Mouse (Mus musculus) thymus, postnatal 25 days (tissue): ENCODE measurements around the gene Zfyve9.
A peak's percentile ranks its signal among the peaks of the same experiment; 100 is the strongest.
"Not testable (repeated sequence)": the region's sequence is repeated elsewhere in the genome, so short reads cannot be mapped to it uniquely, and the experiment has no call there.

ENCODE experiments used
- DNase-seq: peaks from one replicate; pipeline ENCODE4 v3.0.0; 2022

Gene Zfyve9

GRCm38 (mm10) chr4:108719349-108719748 lies 61.2 kb downstream of the Zfyve9 start, which contains the start of gene 3110021N24Rik:
Gene 3110021N24Rik (plus strand): TSS chr4:108719649.
- DNase-seq, result no peak

- DNase-seq, result no peak
Observed at GRCm38 (mm10) chr4:108708209-108708608, 72.4 kb downstream of the Zfyve9 start.

GRCm38 (mm10) chr4:108696934-108697333 lies 83.7 kb downstream of the Zfyve9 start:
- peak; percentile 1 for DNase-seq

GRCm38 (mm10) chr4:108691469-108691868 lies 89.1 kb downstream of the Zfyve9 start:
- DNase-seq, result no peak

- DNase-seq, result no peak
Observed at GRCm38 (mm10) chr4:108690479-108690878, 90.1 kb downstream of the Zfyve9 start.

GRCm38 (mm10) chr4:108687098-108687497 lies 93.5 kb downstream of the Zfyve9 start:
- not testable (repeated sequence) for DNase-seq

- DNase-seq, result no peak
Observed at GRCm38 (mm10) chr4:108686156-108686555, 94.4 kb downstream of the Zfyve9 start.

GRCm38 (mm10) chr4:108664407-108664806 lies 116.2 kb downstream of the Zfyve9 start:
- no peak for DNase-seq

GRCm38 (mm10) chr4:108638752-108639151 lies 141.8 kb downstream of the Zfyve9 start:
- DNase-seq, result peak; percentile 9

GRCm38 (mm10) chr4:108637721-108638120 lies 142.9 kb downstream of the Zfyve9 start:
- no peak for DNase-seq

- no peak for DNase-seq
Observed at GRCm38 (mm10) chr4:108635101-108635500, 145.5 kb downstream of the Zfyve9 start.

- DNase-seq, result no peak
Observed at GRCm38 (mm10) chr4:108634696-108635095, 145.9 kb downstream of the Zfyve9 start.

GRCm38 (mm10) chr4:108633703-108634102 lies 146.9 kb downstream of the Zfyve9 start:
- DNase-seq, result no peak

GRCm38 (mm10) chr4:108631616-108632015 lies 149.0 kb downstream of the Zfyve9 start:
- no peak for DNase-seq

GRCm38 (mm10) chr4:108630096-108630495 lies 150.5 kb downstream of the Zfyve9 start:
- DNase-seq, result no peak

GRCm38 (mm10) chr4:108629363-108629880 lies 151.2 kb downstream of the Zfyve9 start:
- no peak for DNase-seq

- no peak for DNase-seq
Observed at GRCm38 (mm10) chr4:108627066-108627465, 153.5 kb downstream of the Zfyve9 start.

- peak; percentile 18 for DNase-seq
Observed at GRCm38 (mm10) chr4:108621504-108621903, 159.1 kb downstream of the Zfyve9 start.

GRCm38 (mm10) chr4:108620536-108620935 lies 160.1 kb downstream of the Zfyve9 start:
- no peak for DNase-seq

GRCm38 (mm10) chr4:108619587-108620341 lies 160.8 kb downstream of the Zfyve9 start, which contains the start of gene Cc2d1b:
Gene Cc2d1b (plus strand): TSS chr4:108619940.
- peak; percentile 92 for DNase-seq

GRCm38 (mm10) chr4:108619165-108619564 lies 161.4 kb downstream of the Zfyve9 start:
- DNase-seq, result no peak

- no peak for DNase-seq
Observed at GRCm38 (mm10) chr4:108618586-108618985, 162.0 kb downstream of the Zfyve9 start.

- DNase-seq, result no peak
Observed at GRCm38 (mm10) chr4:108610935-108611334, 169.7 kb downstream of the Zfyve9 start.

GRCm38 (mm10) chr4:108608651-108609050 lies 171.9 kb downstream of the Zfyve9 start:
- no peak for DNase-seq
